ENCODE assay signal across 12 mouse cellular contexts in genomic region chr3:18787531-18788176, GRCm38 (mm10).
DNase-seq lines count a peak whose midpoint lies in the region; ATAC-seq and TF ChIP-seq lines count a peak whose summit lies in the region.
"Had no signal": no experiment of that assay in that cellular context is flagged by ENCODE, and none has a peak within 500 bp of the region (broad histone marks: within the 10 kb centered on the region; RNA-seq: fewer than 3 reads in every experiment).

No protein-coding gene starts in this region.

- DNase-seq in adrenal gland, postnatal 10 days: peak; percentile 2
- DNase-seq in adrenal gland, adult 8-10 months: no peak
- DNase-seq in lung, embryonic 14.5 days: peak; percentile 31
- no peak for DNase-seq in lung, adult 18-20 months
- DNase-seq in kidney, adult 18-20 months: peak; percentile 10
- DNase-seq in kidney, postnatal 4 days: peak; percentile 38 to 50
- DNase-seq in urinary bladder, postnatal 25 days (ENCODE audit: low spot score): no peak
- DNase-seq: heart, adult 11 months had no signal

- H3K9ac ChIP-seq in lung, embryonic 14.5 days: no peak overlapping the region
- H3K9ac ChIP-seq: hindbrain, embryonic 14.5 days had no signal

- no peaks in the 10 kb centered on the region for H3K27me3 ChIP-seq in lung, embryonic 14.5 days (ENCODE audit: insufficient read depth, low read length)

- no peaks in the 10 kb centered on the region for H3K4me1 ChIP-seq in lung, embryonic 14.5 days (ENCODE audit: insufficient read depth)
- H3K4me1 ChIP-seq: limb, embryonic 10.5 days had no signal

- H3K27ac ChIP-seq in lung, embryonic 14.5 days (ENCODE audit: low read depth): no peak overlapping the region
- H3K27ac ChIP-seq: hindbrain, embryonic 14.5 days; limb, embryonic 10.5 days had no signal

- 43% methylated on average over 8 of the region's 8 CpGs for WGBS in lung, embryonic 14.5 days

- no peak for ATAC-seq in lung, embryonic 14.5 days (ENCODE audit: insufficient read depth)
- ATAC-seq in frontal cortex, adult (ENCODE audit: low TSS enrichment): no peak

- H3K4me2 ChIP-seq in lung, embryonic 14.5 days: no peak overlapping the region
- H3K4me2 ChIP-seq: hindbrain, embryonic 14.5 days; midbrain, embryonic 11.5 days had no signal

- no peak overlapping the region for H3K4me3 ChIP-seq in lung, embryonic 14.5 days (ENCODE audit: low read depth, low read length)
- H3K4me3 ChIP-seq: limb, embryonic 10.5 days had no signal

- no peaks in the 10 kb centered on the region for H3K36me3 ChIP-seq in lung, embryonic 14.5 days (ENCODE audit: insufficient read depth)
- H3K36me3 ChIP-seq: limb, embryonic 10.5 days had no signal

- H3K9me3 ChIP-seq in lung, embryonic 14.5 days (ENCODE audit: low read depth, low read length): no peaks in the 10 kb centered on the region
- H3K9me3 ChIP-seq: limb, embryonic 10.5 days had no signal

- no peak for TF ChIP-seq CTCF in lung, embryonic 14.5 days (IDR thresholded peaks at IDR 0.05; ENCODE audit: low read depth)

Comparison
In these comparisons a context has a peak if more than half of its experiments do, and no peak if none do; other contexts are left out.
1. DNase-seq: peak in adrenal gland, postnatal 10 days (single experiment), lung, embryonic 14.5 days (single experiment), kidney, adult 18-20 months (single experiment) and kidney, postnatal 4 days (2 of 2); none in adrenal gland, adult 8-10 months (single experiment), lung, adult 18-20 months (0 of 2) and urinary bladder, postnatal 25 days (single experiment).